Mouse (Mus musculus): ENCODE measurements around the gene Asgr1.

Asgr1 gene

GRCm38 (mm10) chr11:70026689-70027088 is 27.2 kb upstream of the Asgr1 start:
- DNase-seq (ENCODE audit: low spot score): peak; percentile 87

GRCm38 (mm10) chr11:70027397-70027796 is 26.5 kb upstream of the Asgr1 start:
- DNase-seq (ENCODE audit: low spot score): peak; percentile 46

- no peak for DNase-seq (ENCODE audit: low spot score)
Measured at GRCm38 (mm10) chr11:70028401-70029129, 25.3 kb upstream of the Asgr1 start.

GRCm38 (mm10) chr11:70029130-70029801 is 24.6 kb upstream of the Asgr1 start:
- peak; percentile 99 for DNase-seq (ENCODE audit: low spot score)

GRCm38 (mm10) chr11:70029829-70030550 is 23.9 kb upstream of the Asgr1 start:
- DNase-seq (ENCODE audit: low spot score): no peak

GRCm38 (mm10) chr11:70030651-70031320 is 23.1 kb upstream of the Asgr1 start:
- DNase-seq (ENCODE audit: low spot score): no peak

GRCm38 (mm10) chr11:70031321-70031670 is 22.6 kb upstream of the Asgr1 start:
- DNase-seq (ENCODE audit: low spot score): no peak

GRCm38 (mm10) chr11:70038174-70038573 is 15.7 kb upstream of the Asgr1 start:
- DNase-seq (ENCODE audit: low spot score): no peak

GRCm38 (mm10) chr11:70039631-70040030 is 14.3 kb upstream of the Asgr1 start:
- no peak for DNase-seq (ENCODE audit: low spot score)

GRCm38 (mm10) chr11:70040184-70040583 is 13.7 kb upstream of the Asgr1 start:
- no peak for DNase-seq (ENCODE audit: low spot score)

GRCm38 (mm10) chr11:70042309-70043085 is 11.4 kb upstream of the Asgr1 start:
- DNase-seq (ENCODE audit: low spot score): no peak

GRCm38 (mm10) chr11:70043665-70044064 is 10.2 kb upstream of the Asgr1 start:
- DNase-seq (ENCODE audit: low spot score): no peak

- no peak for DNase-seq (ENCODE audit: low spot score)
Measured at GRCm38 (mm10) chr11:70045435-70045834, 8.4 kb upstream of the Asgr1 start.

- peak; percentile 31 for DNase-seq (ENCODE audit: low spot score)
Measured at GRCm38 (mm10) chr11:70049366-70049765, 4.5 kb upstream of the Asgr1 start.

- no peak for DNase-seq (ENCODE audit: low spot score)
Measured at GRCm38 (mm10) chr11:70049816-70050215, 4.1 kb upstream of the Asgr1 start.

GRCm38 (mm10) chr11:70053156-70053555 is 729 bp upstream of the Asgr1 start:
- no peak for DNase-seq (ENCODE audit: low spot score)

- peak; percentile 70 for DNase-seq (ENCODE audit: low spot score)
Measured at GRCm38 (mm10) chr11:70055618-70056214, 1.8 kb downstream of the Asgr1 start.

- no peak for DNase-seq (ENCODE audit: low spot score)
Measured at GRCm38 (mm10) chr11:70057805-70058204, 3.9 kb downstream of the Asgr1 start.

- DNase-seq (ENCODE audit: low spot score): no peak
Measured at GRCm38 (mm10) chr11:70059930-70060329, 6.0 kb downstream of the Asgr1 start.

GRCm38 (mm10) chr11:70063053-70063452 is 9.2 kb downstream of the Asgr1 start:
- DNase-seq (ENCODE audit: low spot score): no peak

GRCm38 (mm10) chr11:70066701-70067100 is 12.8 kb downstream of the Asgr1 start:
- DNase-seq (ENCODE audit: low spot score): no peak
